Comparison of ENCODE assay signal across 16 mouse cellular contexts in genomic region chr16:92190603-92191002, GRCm38 (mm10).
"Had no signal": no experiment of that assay in that cellular context is flagged by ENCODE, and none has a peak within 500 bp of the region (broad histone marks: within the 10 kb centered on the region; RNA-seq: fewer than 3 reads in every experiment).

No protein-coding gene starts in this region.

- H3K4me2 ChIP-seq: neural tube, embryonic 12.5 days; neural tube, embryonic 13.5 days; neural tube, embryonic 15.5 days; stomach, embryonic 15.5 days had no signal

- H3K4me3 ChIP-seq: neural tube, embryonic 12.5 days; neural tube, embryonic 13.5 days; neural tube, embryonic 15.5 days; stomach, embryonic 15.5 days had no signal

- DNase-seq: retina, postnatal 1 day; right cerebral cortex, adult 18-20 months; right cerebral cortex, postnatal 14 days; right cerebral cortex, postnatal 25 days; right cerebral cortex, postnatal 4 days; spleen, adult 18-20 months; thymus, adult 18-20 months; thymus, adult 2 months; thymus, postnatal 14 days; thymus, postnatal 25 days; thymus, postnatal 36 days; thymus, postnatal 4 days had no signal

- H3K27me3 ChIP-seq: neural tube, embryonic 12.5 days; neural tube, embryonic 13.5 days; neural tube, embryonic 15.5 days; stomach, embryonic 15.5 days had no signal

- H3K36me3 ChIP-seq: neural tube, embryonic 12.5 days; neural tube, embryonic 13.5 days; stomach, embryonic 15.5 days had no signal
